ENCODE assay signal across 20 mouse cellular contexts in genomic region chr14:30533780-30534450, GRCm38 (mm10). TPM values are rescaled to one million over a fixed set of nuclear protein-coding genes. Genes with fewer than 3 reads are reported as not detected.
DNase-seq lines count a peak whose midpoint lies in the region; TF ChIP-seq lines count a peak whose summit lies in the region.
"Had no signal": no experiment of that assay in that cellular context is flagged by ENCODE, and none has a peak within 500 bp of the region (broad histone marks: within the 10 kb centered on the region; RNA-seq: fewer than 3 reads in every experiment).

No protein-coding gene starts in this region.

- no peak overlapping the region for H3K27ac ChIP-seq in liver, adult 2 months (replicated peaks; ENCODE audit: insufficient read depth, low read depth, low read length)
- H3K27ac ChIP-seq: forebrain, embryonic 15.5 days; heart, embryonic 13.5 days; hindbrain, embryonic 15.5 days; liver, embryonic 12.5 days; lung, embryonic 15.5 days; midbrain, embryonic 13.5 days; neural tube, embryonic 15.5 days had no signal

- H3K79me2 ChIP-seq in liver, adult 2 months (ENCODE audit: control insufficient read depth, insufficient read depth, low read length), result no peaks in the 10 kb centered on the region

- H3K4me3 ChIP-seq in liver, adult 2 months (ENCODE audit: insufficient read depth, low read depth, low read length), result no peak overlapping the region
- H3K4me3 ChIP-seq: forebrain, embryonic 15.5 days; heart, embryonic 13.5 days; hindbrain, embryonic 15.5 days; liver, embryonic 12.5 days; lung, embryonic 15.5 days; midbrain, embryonic 13.5 days; myocyte; neural tube, embryonic 15.5 days had no signal

- no peak overlapping the region for H3K9ac ChIP-seq in liver, adult 2 months (ENCODE audit: low read depth, low read length)
- H3K9ac ChIP-seq: forebrain, embryonic 15.5 days; heart, embryonic 13.5 days; hindbrain, embryonic 15.5 days; liver, embryonic 12.5 days; lung, embryonic 15.5 days; midbrain, embryonic 13.5 days; neural tube, embryonic 15.5 days had no signal

- no peak for TF ChIP-seq CTCF in liver, adult 2 months (IDR thresholded peaks at IDR 0.05; ENCODE audit: low read depth, low read length)

- DNase-seq in adrenal gland, adult (ENCODE audit: inconsistent age in 2 of 2, low spot score in 1 of 2), result peak; percentile 54 to 88
- no peak for DNase-seq in adrenal gland, postnatal 4 days (ENCODE audit: low spot score in 2 of 2)
- DNase-seq in liver, adult 2 months (ENCODE audit: extremely low read depth, low read depth, low spot score), result peak; percentile 66
- no peak for DNase-seq in liver
- DNase-seq in kidney, adult 8-10 months, result peak; percentile 65 to 79
- DNase-seq in urinary bladder, postnatal 4 days (ENCODE audit: low spot score in 2 of 2), result no peak
- no peak for DNase-seq in gastrocnemius, postnatal 10 days
- DNase-seq in urinary bladder, adult 18-20 months (ENCODE audit: low spot score in 2 of 2), result no peak
- DNase-seq: cerebellum, adult 2 months; heart, postnatal 36 days; left cerebral cortex, postnatal 4 days had no signal

- H3K27me3 ChIP-seq in liver, adult 2 months (ENCODE audit: control insufficient read depth, insufficient read depth, low read length), result no peaks in the 10 kb centered on the region
- H3K27me3 ChIP-seq: CH12.LX; forebrain, embryonic 15.5 days; heart, embryonic 13.5 days; hindbrain, embryonic 15.5 days; liver, embryonic 12.5 days; lung, embryonic 15.5 days; midbrain, embryonic 13.5 days; neural tube, embryonic 15.5 days had no signal

- no peaks in the 10 kb centered on the region for H3K36me3 ChIP-seq in liver, adult 2 months (ENCODE audit: control insufficient read depth, insufficient read depth, low read length)
- H3K36me3 ChIP-seq: heart, embryonic 13.5 days; hindbrain, embryonic 15.5 days; lung, embryonic 15.5 days; neural tube, embryonic 15.5 days had no signal

- H3K4me1 ChIP-seq in liver, adult 2 months (ENCODE audit: control insufficient read depth, insufficient read depth, low read length), result peaks cover 6% of the 10 kb centered on the region
- H3K4me1 ChIP-seq: liver, embryonic 12.5 days; neural tube, embryonic 15.5 days had no signal

- WGBS in liver, adult 2 months, result 33% methylated on average over 6 of the region's 6 CpGs

- TF ChIP-seq POLR2A in liver, adult 2 months (IDR thresholded peaks at IDR 0.05; ENCODE audit: extremely low read depth, insufficient read depth, low read length), result no peak

RNA-seq across cellular contexts. Expression of gene Tkt, which starts 14.2 kb away (rescaled TPM):
- 100 to 1,000 TPM; 399 to 408 TPM for total RNA-seq in adrenal gland, postnatal 4 days (2021)
- 115 and 116 TPM in 2 replicates for total RNA-seq in liver, adult 2 months (2014; rRNA removed)
- 114 and 166 TPM in 2 replicates for polyA plus RNA-seq in liver, adult 2 months (2012; rRNA removed)
- total RNA-seq in gastrocnemius, postnatal 10 days (2021), result 10 to 100 TPM; 30.1 to 37.1 TPM

RNA-seq across cellular contexts. Expression of gene Cacna1d, which starts 42.7 kb away (rescaled TPM):
- total RNA-seq in adrenal gland, postnatal 4 days (2021), result 10 to 100 TPM; 32.7 to 32.9 TPM
- total RNA-seq in liver, adult 2 months (2014; rRNA removed), result 0.55 and 1.9 TPM in 2 replicates
- polyA plus RNA-seq in liver, adult 2 months (2012; rRNA removed), result 0.72 and 0.76 TPM in 2 replicates
- total RNA-seq in gastrocnemius, postnatal 10 days (2021), result 1 to 10 TPM; 1.2 to 1.4 TPM
- polyA plus RNA-seq: myocyte had no signal

RNA-seq across cellular contexts. Expression of gene Dcp1a, which starts 54.6 kb away (rescaled TPM):
- 10 to 100 TPM; 29.3 to 35.8 TPM for total RNA-seq in adrenal gland, postnatal 4 days (2021)
- 6.8 and 8.5 TPM in 2 replicates for total RNA-seq in liver, adult 2 months (2014; rRNA removed)
- polyA plus RNA-seq in liver, adult 2 months (2012; rRNA removed), result 7.4 and 8.9 TPM in 2 replicates
- 10 to 100 TPM; 10.7 to 14.3 TPM for total RNA-seq in gastrocnemius, postnatal 10 days (2021)

Comparison
In these comparisons a context has a peak if more than half of its experiments do, and no peak if none do; other contexts are left out.
1. DNase-seq: peak in adrenal gland, adult (2 of 2), liver, adult 2 months (single experiment) and kidney, adult 8-10 months (2 of 2); none in adrenal gland, postnatal 4 days (0 of 2), liver (single experiment), urinary bladder, postnatal 4 days (0 of 2), gastrocnemius, postnatal 10 days (single experiment) and urinary bladder, adult 18-20 months (0 of 2).
2. RNA of gene Cacna1d, which starts 42.7 kb away (total RNA-seq): 32.7 to 32.9 TPM in adrenal gland, postnatal 4 days; 1.2 to 1.4 TPM in gastrocnemius, postnatal 10 days and 0.55 to 1.9 TPM in liver, adult 2 months; every median in the first group is over 10 times any median in the second.